Mouse (Mus musculus): ENCODE results near the gene Gnb1l.

Gene Gnb1l

GRCm38 (mm10) chr16:18586076-18586905, 87.8 kb downstream of the Gnb1l start:
- DNase-seq (ENCODE audit: low spot score in 2 of 2), result no peak

- DNase-seq (ENCODE audit: low spot score in 2 of 2), result no peak
These were observed 88.5 kb downstream of the Gnb1l start for GRCm38 (mm10) chr16:18586906-18587546.

- no peak for DNase-seq (ENCODE audit: low spot score in 2 of 2)
These were observed 89.6 kb downstream of the Gnb1l start for GRCm38 (mm10) chr16:18587847-18588737.

GRCm38 (mm10) chr16:18588738-18589055, 90.2 kb downstream of the Gnb1l start:
- DNase-seq (ENCODE audit: low spot score in 2 of 2), result no peak

- DNase-seq (ENCODE audit: low spot score in 2 of 2), result no peak
These were observed 90.6 kb downstream of the Gnb1l start for GRCm38 (mm10) chr16:18589080-18589621.

GRCm38 (mm10) chr16:18589804-18590790, 91.6 kb downstream of the Gnb1l start, which contains the start of gene Tbx1:
Gene Tbx1, minus strand, starts transcription at chr16:18590671.
- no peak for DNase-seq (ENCODE audit: low spot score in 2 of 2)

GRCm38 (mm10) chr16:18591047-18592018, 92.8 kb downstream of the Gnb1l start:
- no peak for DNase-seq (ENCODE audit: low spot score in 2 of 2)

GRCm38 (mm10) chr16:18593930-18594329, 95.4 kb downstream of the Gnb1l start:
- no peak for DNase-seq (ENCODE audit: low spot score in 2 of 2)

- no peak for DNase-seq (ENCODE audit: low spot score in 2 of 2)
These were observed 97.7 kb downstream of the Gnb1l start for GRCm38 (mm10) chr16:18596255-18596654.

- no peak for DNase-seq (ENCODE audit: low spot score in 2 of 2)
These were observed 99.5 kb downstream of the Gnb1l start for GRCm38 (mm10) chr16:18598006-18598405.

GRCm38 (mm10) chr16:18601447-18601846, 102.9 kb downstream of the Gnb1l start:
- DNase-seq (ENCODE audit: low spot score in 2 of 2), result no peak

- DNase-seq (ENCODE audit: low spot score in 2 of 2), result no peak
These were observed 105.8 kb downstream of the Gnb1l start for GRCm38 (mm10) chr16:18604267-18604701.

- DNase-seq (ENCODE audit: low spot score in 2 of 2), result no peak
These were observed 107.2 kb downstream of the Gnb1l start for GRCm38 (mm10) chr16:18605705-18606104.

- DNase-seq (ENCODE audit: low spot score in 2 of 2), result no peak
These were observed 109.7 kb downstream of the Gnb1l start for GRCm38 (mm10) chr16:18608226-18608625.

- no peak for DNase-seq (ENCODE audit: low spot score in 2 of 2)
These were observed 110.6 kb downstream of the Gnb1l start for GRCm38 (mm10) chr16:18609099-18609498.

GRCm38 (mm10) chr16:18611752-18612151, 113.2 kb downstream of the Gnb1l start:
- no peak for DNase-seq (ENCODE audit: low spot score in 2 of 2)

- DNase-seq (ENCODE audit: low spot score in 2 of 2), result no peak
These were observed 114.8 kb downstream of the Gnb1l start for GRCm38 (mm10) chr16:18613301-18613700.

Measured in frontal cortex, postnatal 10 days (tissue).